ENCODE assay signal across 18 mouse cellular contexts in genomic region chr6:8077572-8078146, GRCm38 (mm10).
DNase-seq lines count a peak whose midpoint lies in the region; ATAC-seq and TF ChIP-seq lines count a peak whose summit lies in the region.
"Had no signal": no experiment of that assay in that cellular context is flagged by ENCODE, and none has a peak within 500 bp of the region (broad histone marks: within the 10 kb centered on the region; RNA-seq: fewer than 3 reads in every experiment).

No protein-coding gene starts in this region.

- CTCF ChIA-PET in Patski (lab: Charles Lee), result no interaction called here

- no peak overlapping the region for H3K9ac ChIP-seq in kidney, embryonic 14.5 days (ENCODE audit: low read depth, low read length)
- H3K9ac ChIP-seq: lung, embryonic 14.5 days; midbrain, embryonic 12.5 days had no signal

- WGBS in kidney, embryonic 14.5 days, result 52% methylated on average over 5 of the region's 5 CpGs
- WGBS in limb, embryonic 10.5 days, result 30% methylated on average over 5 of the region's 5 CpGs

- H3K9me3 ChIP-seq in kidney, embryonic 14.5 days (ENCODE audit: control insufficient read depth, low read length), result no peaks in the 10 kb centered on the region
- no peaks in the 10 kb centered on the region for H3K9me3 ChIP-seq in limb, embryonic 10.5 days (replicated peaks)
- H3K9me3 ChIP-seq: midbrain, embryonic 12.5 days had no signal

- in situ Hi-C loops in Patski (cut with MboI; ENCODE audit: low pct_unique_long_range_greater_than_20kb), result no loop called here

- no peak overlapping the region for H3K4me2 ChIP-seq in kidney, embryonic 14.5 days (replicated peaks; ENCODE audit: low read depth, low read length)
- H3K4me2 ChIP-seq: lung, embryonic 14.5 days; midbrain, embryonic 12.5 days had no signal

- H3K4me1 ChIP-seq in kidney, embryonic 14.5 days (ENCODE audit: control insufficient read depth, insufficient read depth, low read length), result no peaks in the 10 kb centered on the region
- H3K4me1 ChIP-seq in limb, embryonic 10.5 days, result peaks cover 27% of the 10 kb centered on the region
- H3K4me1 ChIP-seq: midbrain, embryonic 12.5 days had no signal

- no peak for ATAC-seq in kidney, embryonic 14.5 days (ENCODE audit: low FRiP score, low TSS enrichment)
- ATAC-seq in Patski, result peak; percentile 71
- ATAC-seq: hindbrain, postnatal 0 days had no signal

- H3K27ac ChIP-seq in kidney, embryonic 14.5 days (ENCODE audit: low read depth, low read length), result no peak overlapping the region
- peak overlapping the region; percentile 64 for H3K27ac ChIP-seq in limb, embryonic 10.5 days
- H3K27ac ChIP-seq: hindbrain, postnatal 0 days; kidney, postnatal 0 days; midbrain, embryonic 12.5 days had no signal

- TF ChIP-seq CTCF in Patski (IDR thresholded peaks at IDR 0.05), result no peak

- H3K4me3 ChIP-seq in kidney, embryonic 14.5 days (ENCODE audit: low read length), result no peak overlapping the region
- H3K4me3 ChIP-seq in limb, embryonic 10.5 days, result no peak overlapping the region
- H3K4me3 ChIP-seq: erythroblast, embryonic 14.5 days; midbrain, embryonic 12.5 days had no signal

- POLR2A ChIA-PET in Patski (lab: Charles Lee), result no interaction called here

- no peaks in the 10 kb centered on the region for H3K27me3 ChIP-seq in kidney, embryonic 14.5 days (ENCODE audit: control insufficient read depth, insufficient read depth, low read length)
- H3K27me3 ChIP-seq in Patski, result no peaks in the 10 kb centered on the region
- no peaks in the 10 kb centered on the region for H3K27me3 ChIP-seq in limb, embryonic 10.5 days (ENCODE audit: low read depth, poor library complexity, severe bottlenecking)
- H3K27me3 ChIP-seq: midbrain, embryonic 12.5 days had no signal

- peak; percentile 36 for DNase-seq in kidney, adult 9 months
- DNase-seq in Patski (ENCODE audit: low read depth, low spot score), result no peak
- peak; percentile 47 for DNase-seq in embryo, embryonic 11.5 days (ENCODE audit: low read depth, low spot score)
- peak; percentile 51 for DNase-seq in limb, embryonic 10.5 days (ENCODE audit: low spot score)
- DNase-seq in right cerebral cortex, postnatal 36 days (ENCODE audit: low spot score in 2 of 2), result no peak
- no peak for DNase-seq in frontal cortex, postnatal 36 days (ENCODE audit: low spot score in 2 of 2)
- DNase-seq in layer of hippocampus, adult 18-20 months (ENCODE audit: low spot score in 2 of 2), result no peak
- DNase-seq: adrenal gland, adult 8-10 months; cerebellum, postnatal 36 days; gastrocnemius, postnatal 25 days; lung, embryonic 14.5 days; lung, postnatal 4 days; thymus, postnatal 4 days had no signal

- H3K36me3 ChIP-seq in kidney, embryonic 14.5 days (ENCODE audit: control insufficient read depth, insufficient read depth, low read length), result no peaks in the 10 kb centered on the region
- no peaks in the 10 kb centered on the region for H3K36me3 ChIP-seq in limb, embryonic 10.5 days
- H3K36me3 ChIP-seq: midbrain, embryonic 12.5 days had no signal

Comparison
In these comparisons a context has a peak if more than half of its experiments do, and no peak if none do; other contexts are left out.
1. DNase-seq: peak in kidney, adult 9 months (single experiment), embryo, embryonic 11.5 days (single experiment) and limb, embryonic 10.5 days (single experiment); none in Patski (single experiment), right cerebral cortex, postnatal 36 days (0 of 2), frontal cortex, postnatal 36 days (0 of 2) and layer of hippocampus, adult 18-20 months (0 of 2).